Mouse (Mus musculus) E14TG2a.4 (cell line): ENCODE data around the gene Larp6.

Source experiments
- H3K27me3 ChIP-seq: 2 replicates; pipeline ENCODE4 v1.6.1; 2014; ENCODE audit warnings: low read length, control low read depth; ENCODE audit not compliant: insufficient read depth
- H3K36me3 ChIP-seq: 2 replicates; pipeline ENCODE4 v1.6.1; 2014; ENCODE audit warnings: low read length, control low read depth; ENCODE audit not compliant: insufficient read depth
- H3K4me1 ChIP-seq: replicated peaks from 2 replicates; pipeline ENCODE4 v1.6.1; 2014; ENCODE audit warnings: low read depth, low read length, control low read depth
- H3K4me3 ChIP-seq: replicated peaks from 2 replicates; pipeline ENCODE4 v1.5.1; 2014; ENCODE audit warnings: mild to moderate bottlenecking, low read length
- H3K9me3 ChIP-seq: 2 replicates; pipeline ENCODE4 v1.6.1; 2014; ENCODE audit warnings: low read length, control low read depth
- CTCF ChIP-seq: conservative IDR thresholded peaks from 2 replicates; pipeline ENCODE4 v1.5.1; 2014; ENCODE audit warnings: low read length
- NANOG ChIP-seq: IDR thresholded peaks from 2 replicates; pipeline ENCODE4 v1.6.1; 2014; ENCODE audit warnings: borderline replicate concordance, low read length, mixed read lengths
- POU5F1 ChIP-seq: IDR thresholded peaks from 2 replicates; pipeline ENCODE4 v1.6.1; 2014; ENCODE audit warnings: low read length, borderline replicate concordance

Larp6 gene

GRCm38 (mm10) chr9:60756866-60757740 lies 44.3 kb downstream of the Larp6 start:
- Histone ChIP-seq H3K4me1 (peaks cover 8% of the 10 kb centered on the region), H3K27me3 (no peaks in the 10 kb centered on the region), H3K4me3 (no peak overlapping the region), H3K36me3 (no peaks in the 10 kb centered on the region), H3K9me3 (no peaks in the 10 kb centered on the region; the same call in 1 of the 2 replicates)
- TF ChIP-seq CTCF (no peak), NANOG (no peak), POU5F1 (no peak)

- Histone ChIP-seq H3K4me1 (peaks cover 8% of the 10 kb centered on the region), H3K36me3 (no peaks in the 10 kb centered on the region), H3K27me3 (no peaks in the 10 kb centered on the region), H3K4me3 (no peak overlapping the region), H3K9me3 (no peaks in the 10 kb centered on the region; the same call in 1 of the 2 replicates)
- TF ChIP-seq POU5F1 (no peak), NANOG (no peak), CTCF (no peak)
Observed at GRCm38 (mm10) chr9:60757817-60758216, 45.0 kb downstream of the Larp6 start.

GRCm38 (mm10) chr9:60759436-60760007 lies 46.7 kb downstream of the Larp6 start:
- Histone ChIP-seq H3K4me1 (peaks cover 8% of the 10 kb centered on the region), H3K27me3 (no peaks in the 10 kb centered on the region), H3K36me3 (no peaks in the 10 kb centered on the region), H3K9me3 (no peaks in the 10 kb centered on the region; the same call in 1 of the 2 replicates), H3K4me3 (no peak overlapping the region)
- no peak for TF ChIP-seq CTCF
- TF ChIP-seq NANOG = no peak
- no peak for TF ChIP-seq POU5F1

GRCm38 (mm10) chr9:60765181-60765580 lies 52.4 kb downstream of the Larp6 start:
- peaks cover 17% of the 10 kb centered on the region for H3K27me3 ChIP-seq
- no peak overlapping the region for H3K4me3 ChIP-seq
- H3K9me3 ChIP-seq = no peaks in the 10 kb centered on the region; the same call in 1 of the 2 replicates
- no peak for TF ChIP-seq POU5F1
- no peak for TF ChIP-seq CTCF
- no peak for TF ChIP-seq NANOG
- H3K4me1 ChIP-seq = no peaks in the 10 kb centered on the region
- H3K36me3 ChIP-seq = no peaks in the 10 kb centered on the region

GRCm38 (mm10) chr9:60768393-60768792 lies 55.6 kb downstream of the Larp6 start:
- H3K4me3 ChIP-seq = no peak overlapping the region
- H3K27me3 ChIP-seq = peaks cover 22% of the 10 kb centered on the region
- H3K9me3 ChIP-seq = peaks cover 7% of the 10 kb centered on the region
- H3K36me3 ChIP-seq = no peaks in the 10 kb centered on the region
- TF ChIP-seq NANOG (no peak), CTCF (no peak), POU5F1 (no peak)
- H3K4me1 ChIP-seq = no peaks in the 10 kb centered on the region

GRCm38 (mm10) chr9:60769711-60770111 lies 56.9 kb downstream of the Larp6 start:
- Histone ChIP-seq H3K9me3 (peaks cover 7% of the 10 kb centered on the region), H3K4me1 (no peaks in the 10 kb centered on the region), H3K36me3 (no peaks in the 10 kb centered on the region), H3K27me3 (peaks cover 22% of the 10 kb centered on the region), H3K4me3 (no peak overlapping the region)
- TF ChIP-seq CTCF (no peak), POU5F1 (no peak), NANOG (no peak)

GRCm38 (mm10) chr9:60773713-60774112 lies 60.9 kb downstream of the Larp6 start:
- Histone ChIP-seq H3K27me3 (peaks cover 23% of the 10 kb centered on the region), H3K9me3 (peaks cover 7% of the 10 kb centered on the region), H3K4me3 (no peak overlapping the region), H3K4me1 (peaks cover 6% of the 10 kb centered on the region; the same call in 1 of the 2 replicates), H3K36me3 (no peaks in the 10 kb centered on the region)
- TF ChIP-seq CTCF (no peak), NANOG (no peak), POU5F1 (no peak)

GRCm38 (mm10) chr9:60776899-60777298 lies 64.1 kb downstream of the Larp6 start:
- peaks cover 30% of the 10 kb centered on the region for H3K27me3 ChIP-seq
- peaks cover 7% of the 10 kb centered on the region for H3K9me3 ChIP-seq
- peak overlapping the region; percentile 52 for H3K4me3 ChIP-seq
- no peaks in the 10 kb centered on the region for H3K36me3 ChIP-seq
- peaks cover 6% of the 10 kb centered on the region; the same call in 1 of the 2 replicates for H3K4me1 ChIP-seq
- TF ChIP-seq CTCF = no peak
- no peak for TF ChIP-seq NANOG
- TF ChIP-seq POU5F1 = no peak
